Mouse (Mus musculus): Measurements from ENCODE around the gene Xpo6.

GRCm38 (mm10) chr7:126146156-126146555, 54.1 kb downstream of the Xpo6 start:
- TF ChIP-seq CTCF (IDR thresholded peaks at IDR 0.05; ENCODE audit: borderline replicate concordance, insufficient read depth, low read depth, low read length) (no peak), POLR2A (IDR thresholded peaks at IDR 0.05; ENCODE audit: borderline replicate concordance, insufficient read depth, low read length) (no peak)
